Mouse (Mus musculus) embryonic facial prominence, embryonic 11.5 days (tissue): Measurements from ENCODE around the gene Amd1. TPM values are rescaled to one million over a fixed set of nuclear protein-coding genes. Genes with fewer than 3 reads are reported as not detected.

Experiments
- ATAC-seq: fragments of 200-750 bp; cut with Nextera tagmentation; replicated peaks from 2 replicates; pipeline ENCODE4 v1.8.0; 2017; ENCODE audit warnings: low read depth; ENCODE audit not compliant: insufficient number of reproducible peaks, low FRiP score, low TSS enrichment
- DNase-seq: peaks from one replicate; pipeline ENCODE4 v3.0.0-alpha.2; 2015; ENCODE audit warnings: low spot score
- H3K27ac ChIP-seq: fragments of 300-500 bp; sonication (generic); replicated peaks from 2 replicates; pipeline ENCODE4 v1.5.1; 2014; ENCODE audit warnings: mild to moderate bottlenecking, low read depth, low read length, control low read depth
- H3K27me3 ChIP-seq: fragments of 300-500 bp; sonication (generic); 2 replicates; pipeline ENCODE4 v1.6.1; 2014; ENCODE audit warnings: mild to moderate bottlenecking, low read length, moderate library complexity, mixed read lengths; ENCODE audit not compliant: control insufficient read depth, insufficient read depth
- H3K36me3 ChIP-seq: fragments of 300-500 bp; sonication (generic); replicated peaks from 2 replicates; pipeline ENCODE4 v1.6.1; 2014; ENCODE audit warnings: low read depth, mild to moderate bottlenecking, low read length, moderate library complexity, mixed read lengths; ENCODE audit not compliant: control insufficient read depth, insufficient read depth
- H3K4me1 ChIP-seq: fragments of 300-500 bp; sonication (generic); 2 replicates; pipeline ENCODE4 v1.6.1; 2014; ENCODE audit warnings: low read length, mixed read lengths; ENCODE audit not compliant: control insufficient read depth, insufficient read depth
- H3K4me2 ChIP-seq: fragments of 300-500 bp; sonication (generic); 2 replicates; pipeline ENCODE4 v1.6.1; 2014; ENCODE audit warnings: low read depth, mild to moderate bottlenecking, control low read depth, low read length, moderate library complexity
- H3K4me3 ChIP-seq: fragments of 300-500 bp; sonication (generic); 2 replicates; pipeline ENCODE4 v1.5.1; 2014; ENCODE audit warnings: low read depth, low read length, control low read depth
- H3K9ac ChIP-seq: fragments of 300-500 bp; sonication (generic); replicated peaks from 2 replicates; pipeline ENCODE4 v1.6.1; 2014; ENCODE audit warnings: mild to moderate bottlenecking, control low read depth, low read length
- H3K9me3 ChIP-seq: fragments of 300-500 bp; sonication (generic); replicated peaks from 2 replicates; pipeline ENCODE4 v1.6.1; 2016; ENCODE audit warnings: mild to moderate bottlenecking, low read length, inconsistent platforms, mixed read lengths; ENCODE audit not compliant: control insufficient read depth
- WGBS: fragments of 180-500 bp; shearing (Covaris S2); extraction: QIAGEN DNeasy Blood & Tissue Kit; methylation state at CpG from one replicate; pipeline ENCODE4 v1.1.7; 2014; 5-methylcytosine and 5-hydroxymethylcytosine counted together
- polyA plus RNA-seq: library from polyadenylated mRNA; unstranded; fragments of >200 nt; fragmentation: Nextera tagmentation; extraction: Ambion mirVana; gene quantifications from 2 replicates; pipeline ENCODE4 v1.2.1, GENCODE M21; 2014

Gene Amd1
- 112 and 129 TPM in 2 replicates for polyA plus RNA-seq

- Histone ChIP-seq H3K4me2 (peak within 1 kb of the TSS; percentile 71), H3K9me3 (no peaks in the 10 kb centered on the region), H3K4me1 (no peaks in the 10 kb centered on the region), H3K9ac (peak within 1 kb of the TSS; percentile 96), H3K36me3 (no peaks in the 10 kb centered on the region), H3K27me3 (no peaks in the 10 kb centered on the region), H3K4me3 (peak within 1 kb of the TSS; percentile 98), H3K27ac (peak within 1 kb of the TSS; percentile 94)
- DNase-seq (peak; percentile 99), ATAC-seq (peak; percentile 98)
- under 1% methylated on average over 55 of the region's 55 CpGs for WGBS
Observed at GRCm38 (mm10) chr10:40302140-40302985, at the start of gene Amd1. Amd1 (minus strand) TSS chr10:40302186.

GRCm38 (mm10) chr10:40351156-40351555 is 49.2 kb upstream of the Amd1 start:
- Histone ChIP-seq H3K4me1 (no peaks in the 10 kb centered on the region), H3K9me3 (no peaks in the 10 kb centered on the region), H3K4me3 (no peak overlapping the region), H3K9ac (no peak overlapping the region), H3K36me3 (no peaks in the 10 kb centered on the region), H3K27me3 (no peaks in the 10 kb centered on the region), H3K27ac (no peak overlapping the region), H3K4me2 (no peak overlapping the region)
- DNase-seq = no peak
- 66% methylated on average over 4 of the region's 4 CpGs for WGBS
- ATAC-seq = no peak

GRCm38 (mm10) chr10:40350245-40350932 is 48.4 kb upstream of the Amd1 start:
- ATAC-seq (no peak), DNase-seq (no peak)
- peak overlapping the region; percentile 89 for H3K4me3 ChIP-seq
- peak overlapping the region; percentile 75 for H3K9ac ChIP-seq
- H3K4me2 ChIP-seq = peak overlapping the region; percentile 60
- H3K27ac ChIP-seq = peak overlapping the region; percentile 90; the same call in 1 of the 2 replicates
- WGBS = 57% methylated on average over 12 of the region's 12 CpGs
- H3K36me3 ChIP-seq = no peaks in the 10 kb centered on the region
- H3K4me1 ChIP-seq = no peaks in the 10 kb centered on the region
- H3K9me3 ChIP-seq = no peaks in the 10 kb centered on the region
- no peaks in the 10 kb centered on the region for H3K27me3 ChIP-seq

GRCm38 (mm10) chr10:40349631-40350177 is 47.7 kb upstream of the Amd1 start:
- Histone ChIP-seq H3K4me1 (no peaks in the 10 kb centered on the region), H3K4me2 (peak overlapping the region; percentile 60), H3K4me3 (peak overlapping the region; percentile 89), H3K27ac (peak overlapping the region; percentile 90), H3K27me3 (no peaks in the 10 kb centered on the region), H3K9ac (peak overlapping the region; percentile 75), H3K36me3 (no peaks in the 10 kb centered on the region), H3K9me3 (no peaks in the 10 kb centered on the region)
- ATAC-seq (peak; percentile 36), DNase-seq (peak; percentile 82)
- 0% methylated on average over 41 of the region's 62 CpGs for WGBS

- Histone ChIP-seq H3K27ac (peak overlapping the region; percentile 90), H3K4me2 (peak overlapping the region; percentile 60), H3K4me1 (no peaks in the 10 kb centered on the region), H3K36me3 (no peaks in the 10 kb centered on the region), H3K9me3 (no peaks in the 10 kb centered on the region), H3K27me3 (no peaks in the 10 kb centered on the region), H3K9ac (peak overlapping the region; percentile 75), H3K4me3 (peak overlapping the region; percentile 89)
- WGBS = under 1% methylated on average over 76 of the region's 76 CpGs
- ATAC-seq (peak; percentile 98), DNase-seq (peak; percentile 100)
Observed at GRCm38 (mm10) chr10:40348566-40349536, 46.9 kb upstream of the Amd1 start.

- no peaks in the 10 kb centered on the region for H3K27me3 ChIP-seq
- no peak overlapping the region for H3K27ac ChIP-seq
- WGBS = 68% methylated on average over 9 of the region's 9 CpGs
- H3K4me1 ChIP-seq = no peaks in the 10 kb centered on the region
- H3K36me3 ChIP-seq = no peaks in the 10 kb centered on the region
- no peaks in the 10 kb centered on the region for H3K9me3 ChIP-seq
- H3K4me2 ChIP-seq = no peak overlapping the region
- H3K9ac ChIP-seq = no peak overlapping the region
- H3K4me3 ChIP-seq = no peak overlapping the region
- no peak for DNase-seq
- ATAC-seq = no peak
Observed at GRCm38 (mm10) chr10:40347461-40347954, 45.5 kb upstream of the Amd1 start.

GRCm38 (mm10) chr10:40346776-40347403 is 44.9 kb upstream of the Amd1 start:
- no peak overlapping the region for H3K27ac ChIP-seq
- no peak overlapping the region for H3K4me3 ChIP-seq
- H3K9ac ChIP-seq = no peak overlapping the region
- ATAC-seq (no peak), DNase-seq (no peak)
- no peaks in the 10 kb centered on the region for H3K4me1 ChIP-seq
- no peaks in the 10 kb centered on the region for H3K9me3 ChIP-seq
- no peak overlapping the region for H3K4me2 ChIP-seq
- H3K36me3 ChIP-seq = no peaks in the 10 kb centered on the region
- H3K27me3 ChIP-seq = no peaks in the 10 kb centered on the region
- WGBS = 76% methylated on average over 3 of the region's 3 CpGs
